Mouse (Mus musculus): ENCODE results near the gene Prnd.

The Prnd gene

GRCm38 (mm10) chr2:131950598-131951095 is at the start of gene Prnd:
Gene Prnd (plus strand): TSS chr2:131950861.
- peak; percentile 31 for DNase-seq (ENCODE audit: low read depth, low spot score)

GRCm38 (mm10) chr2:131902423-131902822 is 48.2 kb upstream of the Prnd start:
- DNase-seq (ENCODE audit: low read depth, low spot score) = no peak

GRCm38 (mm10) chr2:131902867-131903266 is 47.8 kb upstream of the Prnd start:
- DNase-seq (ENCODE audit: low read depth, low spot score) = no peak

- DNase-seq (ENCODE audit: low read depth, low spot score) = no peak
Measured at GRCm38 (mm10) chr2:131905025-131905424, 45.6 kb upstream of the Prnd start.

GRCm38 (mm10) chr2:131905776-131906175 is 44.9 kb upstream of the Prnd start:
- no peak for DNase-seq (ENCODE audit: low read depth, low spot score)

GRCm38 (mm10) chr2:131906266-131906665 is 44.4 kb upstream of the Prnd start:
- no peak for DNase-seq (ENCODE audit: low read depth, low spot score)

GRCm38 (mm10) chr2:131906846-131907245 is 43.8 kb upstream of the Prnd start:
- no peak for DNase-seq (ENCODE audit: low read depth, low spot score)

- no peak for DNase-seq (ENCODE audit: low read depth, low spot score)
Measured at GRCm38 (mm10) chr2:131907311-131907710, 43.4 kb upstream of the Prnd start.

GRCm38 (mm10) chr2:131908351-131908861 is 42.3 kb upstream of the Prnd start:
- no peak for DNase-seq (ENCODE audit: low read depth, low spot score)

GRCm38 (mm10) chr2:131908906-131909305 is 41.8 kb upstream of the Prnd start:
- DNase-seq (ENCODE audit: low read depth, low spot score) = no peak

GRCm38 (mm10) chr2:131909683-131910572 is 40.7 kb upstream of the Prnd start, which contains the start of the genes Prnp and Prn:
Gene Prnp (plus strand): TSS chr2:131909928.
Gene Prn (plus strand): TSS chr2:131909957.
- peak; percentile 87 for DNase-seq (ENCODE audit: low read depth, low spot score)

- no peak for DNase-seq (ENCODE audit: low read depth, low spot score)
Measured at GRCm38 (mm10) chr2:131910847-131911246, 39.8 kb upstream of the Prnd start.

- no peak for DNase-seq (ENCODE audit: low read depth, low spot score)
Measured at GRCm38 (mm10) chr2:131911341-131911740, 39.3 kb upstream of the Prnd start.

GRCm38 (mm10) chr2:131912526-131913258 is 38.0 kb upstream of the Prnd start:
- no peak for DNase-seq (ENCODE audit: low read depth, low spot score)

GRCm38 (mm10) chr2:131932275-131932902 is 18.3 kb upstream of the Prnd start:
- DNase-seq (ENCODE audit: low read depth, low spot score) = no peak

- no peak for DNase-seq (ENCODE audit: low read depth, low spot score)
Measured at GRCm38 (mm10) chr2:131933013-131933412, 17.6 kb upstream of the Prnd start.

GRCm38 (mm10) chr2:131933598-131933997 is 17.1 kb upstream of the Prnd start:
- no peak for DNase-seq (ENCODE audit: low read depth, low spot score)

- DNase-seq (ENCODE audit: low read depth, low spot score) = no peak
Measured at GRCm38 (mm10) chr2:131934243-131934642, 16.4 kb upstream of the Prnd start.

GRCm38 (mm10) chr2:131935390-131936105 is 15.1 kb upstream of the Prnd start:
- peak; percentile 73 for DNase-seq (ENCODE audit: low read depth, low spot score)

GRCm38 (mm10) chr2:131936410-131936809 is 14.3 kb upstream of the Prnd start:
- DNase-seq (ENCODE audit: low read depth, low spot score) = no peak

Data from ES-CJ7 (cell line).